Mouse (Mus musculus) kidney, adult 2 months (tissue): ENCODE results near the gene Duoxa2. TPM values are rescaled to one million over a fixed set of nuclear protein-coding genes. Genes with fewer than 3 reads are reported as not detected.
"Not testable (repeated sequence)": the region's sequence is repeated elsewhere in the genome, so short reads cannot be mapped to it uniquely, and the experiment has no call there.

Experiments
- DNase-seq: peaks from one replicate; pipeline ENCODE4 v3.0.0; 2021
- H3K27ac ChIP-seq: fragments of 200-500 bp; 2 replicates; pipeline ENCODE4 v1.5.1; 2012; ENCODE audit warnings: low read depth, low read length, control low read depth, inconsistent platforms; ENCODE audit not compliant: insufficient read depth
- H3K27me3 ChIP-seq: fragments of 200-500 bp; replicated peaks from 2 replicates; pipeline ENCODE4 v1.6.1; 2012; ENCODE audit warnings: mild to moderate bottlenecking, moderate library complexity, low read length, inconsistent platforms; ENCODE audit not compliant: control insufficient read depth, insufficient read depth
- H3K36me3 ChIP-seq: fragments of 200-500 bp; 2 replicates; pipeline ENCODE4 v1.6.1; 2012; ENCODE audit warnings: mild to moderate bottlenecking, moderate library complexity, low read length, inconsistent platforms; ENCODE audit not compliant: control insufficient read depth, insufficient read depth
- H3K4me1 ChIP-seq: fragments of 200-500 bp; 2 replicates; pipeline ENCODE4 v1.6.1; 2011; ENCODE audit warnings: low read length; ENCODE audit not compliant: control insufficient read depth, insufficient read depth
- H3K4me3 ChIP-seq: fragments of 200-500 bp; 2 replicates; pipeline ENCODE4 v1.5.1; 2011; ENCODE audit warnings: mild to moderate bottlenecking, low read depth, low read length, control low read depth; ENCODE audit not compliant: insufficient read depth
- CTCF ChIP-seq: fragments of 200-500 bp; conservative IDR thresholded peaks from 2 replicates; pipeline ENCODE4 v1.5.1; 2011; ENCODE audit warnings: low read depth, mild to moderate bottlenecking, control low read depth, low read length, moderate library complexity, mixed read lengths; ENCODE audit not compliant: insufficient read depth, insufficient read length
- POLR2A ChIP-seq: fragments of 200-500 bp; IDR thresholded peaks from one replicate; pipeline ENCODE4 v1.6.1; 2011; ENCODE audit warnings: low read depth, low read length, control low read depth
- WGBS: fragments of 180-500 bp; shearing (Covaris S2); methylation state at CpG from one replicate; pipeline ENCODE4 v1.1.7; 2018; 5-methylcytosine and 5-hydroxymethylcytosine counted together
- polyA plus RNA-seq: library from polyadenylated mRNA; depleted of rRNA; stranded (reverse); fragments of >200 nt; gene quantifications from 2 replicates; pipeline ENCODE4 v1.2.3, GENCODE M21; 2012; rRNA removed

Duoxa2 gene
- polyA plus RNA-seq, 1 experiment = not detected

- Histone ChIP-seq H3K4me1 (peaks cover 11% of the 10 kb centered on the region), H3K4me3 (no peak overlapping the region), H3K27ac (no peak overlapping the region), H3K36me3 (no peaks in the 10 kb centered on the region), H3K27me3 (no peaks in the 10 kb centered on the region)
- no peak for DNase-seq
- 78% methylated on average over 6 of the region's 6 CpGs for WGBS
- no peak for TF ChIP-seq POLR2A
- no peak for TF ChIP-seq CTCF
Measured at GRCm38 (mm10) chr2:122345106-122345893, 46.6 kb downstream of the Duoxa2 start.

- H3K36me3 ChIP-seq, H3K4me3 ChIP-seq, H3K27me3 ChIP-seq, DNase-seq, H3K27ac ChIP-seq: not testable (repeated sequence)
- WGBS = 90% methylated on average over 6 of the region's 6 CpGs
- peaks cover 11% of the 10 kb centered on the region for H3K4me1 ChIP-seq
Measured at GRCm38 (mm10) chr2:122346164-122346563, 47.5 kb downstream of the Duoxa2 start.

DNA sequence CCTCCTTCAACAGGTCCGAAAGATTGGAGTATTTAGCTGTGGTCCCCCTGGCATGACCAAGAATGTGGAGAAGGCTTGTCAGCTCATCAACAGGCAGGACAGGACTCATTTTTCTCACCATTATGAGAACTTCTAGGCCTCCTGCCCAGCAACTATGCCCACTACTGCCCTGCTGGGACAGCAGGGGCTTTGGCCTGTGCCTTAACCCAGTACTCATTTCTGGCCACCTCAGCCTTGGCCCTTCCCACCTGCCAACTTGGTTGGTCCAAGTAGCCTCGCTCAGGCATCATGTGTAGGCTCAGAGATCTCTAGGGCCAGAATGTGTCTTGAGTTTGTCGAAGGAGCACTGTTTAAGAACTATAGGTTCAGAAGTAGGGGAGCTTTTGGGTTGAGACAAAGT is 48.6 kb downstream of the Duoxa2 start:
- no peak for TF ChIP-seq POLR2A
- TF ChIP-seq CTCF = no peak
- no peaks in the 10 kb centered on the region for H3K36me3 ChIP-seq
- H3K27me3 ChIP-seq = no peaks in the 10 kb centered on the region
- H3K4me1 ChIP-seq = peaks cover 11% of the 10 kb centered on the region
- no peak overlapping the region for H3K4me3 ChIP-seq
- WGBS = 94% methylated on average over 3 of the region's 3 CpGs
- no peak for DNase-seq
- H3K27ac ChIP-seq = no peak overlapping the region

- Histone ChIP-seq H3K36me3 (no peaks in the 10 kb centered on the region), H3K27me3 (no peaks in the 10 kb centered on the region), H3K4me3 (peak overlapping the region; percentile 80), H3K27ac (peak overlapping the region; percentile 75), H3K4me1 (peaks cover 11% of the 10 kb centered on the region)
- DNase-seq = peak; percentile 90
- WGBS = 1% methylated on average over 59 of the region's 63 CpGs
- TF ChIP-seq POLR2A (no peak), CTCF (peak; percentile 65)
Measured at GRCm38 (mm10) chr2:122348531-122349131, 49.9 kb downstream of the Duoxa2 start.

- Histone ChIP-seq H3K4me1 (peaks cover 14% of the 10 kb centered on the region), H3K36me3 (no peaks in the 10 kb centered on the region), H3K4me3 (peak overlapping the region; percentile 80), H3K27ac (no peak overlapping the region), H3K27me3 (no peaks in the 10 kb centered on the region)
- TF ChIP-seq POLR2A (no peak), CTCF (no peak)
- WGBS = 27% methylated on average over 14 of the region's 14 CpGs
- DNase-seq = no peak
Measured at GRCm38 (mm10) chr2:122349136-122349785, 50.6 kb downstream of the Duoxa2 start.

GRCm38 (mm10) chr2:122351156-122351930 is 52.6 kb downstream of the Duoxa2 start:
- TF ChIP-seq CTCF (no peak), POLR2A (no peak)
- WGBS = 72% methylated on average over 5 of the region's 5 CpGs
- H3K36me3 ChIP-seq = no peaks in the 10 kb centered on the region
- H3K4me1 ChIP-seq = peaks cover 15% of the 10 kb centered on the region
- no peaks in the 10 kb centered on the region for H3K27me3 ChIP-seq
- DNase-seq = no peak
- no peak overlapping the region; the same call in 1 of the 2 replicates for H3K27ac ChIP-seq
- no peak overlapping the region for H3K4me3 ChIP-seq

GRCm38 (mm10) chr2:122351931-122352329 is 53.2 kb downstream of the Duoxa2 start:
- H3K27ac ChIP-seq = peak overlapping the region; percentile 72
- no peaks in the 10 kb centered on the region for H3K27me3 ChIP-seq
- H3K4me1 ChIP-seq = peaks cover 15% of the 10 kb centered on the region
- no peak for TF ChIP-seq POLR2A
- no peak for TF ChIP-seq CTCF
- no peaks in the 10 kb centered on the region for H3K36me3 ChIP-seq
- peak; percentile 66 for DNase-seq
- H3K4me3 ChIP-seq = no peak overlapping the region
- WGBS = 65% methylated on average over 4 of the region's 4 CpGs

Other genes starting within 250 kb of the Duoxa2 start
- gene Spg11, start 180.5 kb upstream of the Duoxa2 start, polyA plus RNA-seq = 6.6 and 7.4 TPM in 2 replicates
- gene B2m, start 151.2 kb upstream of the Duoxa2 start, polyA plus RNA-seq = 577 and 854 TPM in 2 replicates
- 0.12 TPM in 1 of 2 replicates, not detected in the other for gene Trim69, start 138.2 kb upstream of the Duoxa2 start, polyA plus RNA-seq
- 0.04 TPM in 1 of 2 replicates, not detected in the other for gene Patl2, start 112.7 kb upstream of the Duoxa2 start, polyA plus RNA-seq
- gene Terb2, start 112.6 kb upstream of the Duoxa2 start, polyA plus RNA-seq = not detected in 2 replicates
- gene Sord, start 64.2 kb upstream of the Duoxa2 start, polyA plus RNA-seq = 566 and 646 TPM in 2 replicates
- 0.05 and 0.17 TPM in 2 replicates for gene Duox2, start 451 bp upstream of the Duoxa2 start, polyA plus RNA-seq
- 0.28 and 0.35 TPM in 2 replicates for gene Duoxa1, start 14.8 kb downstream of the Duoxa2 start, polyA plus RNA-seq
- 0.20 and 0.31 TPM in 2 replicates for gene Duox1, start 16.8 kb downstream of the Duoxa2 start, polyA plus RNA-seq
- 14.7 and 16.2 TPM in 2 replicates for gene Shf, start 70.3 kb downstream of the Duoxa2 start, polyA plus RNA-seq
- 0.69 and 2.0 TPM in 2 replicates for gene Slc28a2, start 127.6 kb downstream of the Duoxa2 start, polyA plus RNA-seq
- 0.07 and 0.20 TPM in 2 replicates for gene Gm14085, start 186.0 kb downstream of the Duoxa2 start, polyA plus RNA-seq